Mouse (Mus musculus) bone marrow macrophage, adult 2 months (primary cell): Measurements from ENCODE around the gene Dnase1l2. TPM values are rescaled to one million over a fixed set of nuclear protein-coding genes. Genes with fewer than 3 reads are reported as not detected.

Experiments used
- H3K27ac ChIP-seq: 2 replicates; pipeline ENCODE4 v1.5.1; 2012; ENCODE audit warnings: low read depth, low read length; ENCODE audit not compliant: insufficient read depth
- H3K4me1 ChIP-seq: 2 replicates; pipeline ENCODE4 v1.6.1; 2012; ENCODE audit warnings: low read length; ENCODE audit not compliant: control insufficient read depth, insufficient read depth
- H3K4me3 ChIP-seq: 2 replicates; pipeline ENCODE4 v1.5.1; 2012; ENCODE audit warnings: mild to moderate bottlenecking, low read length, moderate library complexity; ENCODE audit not compliant: insufficient read depth
- CTCF ChIP-seq: IDR thresholded peaks from 2 replicates; pipeline ENCODE4 v1.5.1; 2012; ENCODE audit warnings: low read depth, mild to moderate bottlenecking, low read length, moderate library complexity
- POLR2A ChIP-seq: IDR thresholded peaks from 2 replicates; pipeline ENCODE4 v1.6.1; 2012; ENCODE audit warnings: mild to moderate bottlenecking, low read depth, low read length, borderline replicate concordance
- polyA plus RNA-seq: library from polyadenylated mRNA; stranded (reverse); fragments of >200 nt; gene quantifications from 2 replicates; pipeline ENCODE4 v1.2.4, GENCODE M21; 2012; ENCODE audit not compliant: missing spikeins, insufficient read depth, insufficient read length

Gene Dnase1l2
- polyA plus RNA-seq, 1 experiment: 3.3 TPM

GRCm38 (mm10) chr17:24472512-24472911, 29.6 kb upstream of the Dnase1l2 start:
- H3K4me3 ChIP-seq: no peak overlapping the region
- no peak overlapping the region for H3K27ac ChIP-seq
- TF ChIP-seq CTCF (no peak), POLR2A (no peak)
- H3K4me1 ChIP-seq: peaks cover 15% of the 10 kb centered on the region

DNA sequence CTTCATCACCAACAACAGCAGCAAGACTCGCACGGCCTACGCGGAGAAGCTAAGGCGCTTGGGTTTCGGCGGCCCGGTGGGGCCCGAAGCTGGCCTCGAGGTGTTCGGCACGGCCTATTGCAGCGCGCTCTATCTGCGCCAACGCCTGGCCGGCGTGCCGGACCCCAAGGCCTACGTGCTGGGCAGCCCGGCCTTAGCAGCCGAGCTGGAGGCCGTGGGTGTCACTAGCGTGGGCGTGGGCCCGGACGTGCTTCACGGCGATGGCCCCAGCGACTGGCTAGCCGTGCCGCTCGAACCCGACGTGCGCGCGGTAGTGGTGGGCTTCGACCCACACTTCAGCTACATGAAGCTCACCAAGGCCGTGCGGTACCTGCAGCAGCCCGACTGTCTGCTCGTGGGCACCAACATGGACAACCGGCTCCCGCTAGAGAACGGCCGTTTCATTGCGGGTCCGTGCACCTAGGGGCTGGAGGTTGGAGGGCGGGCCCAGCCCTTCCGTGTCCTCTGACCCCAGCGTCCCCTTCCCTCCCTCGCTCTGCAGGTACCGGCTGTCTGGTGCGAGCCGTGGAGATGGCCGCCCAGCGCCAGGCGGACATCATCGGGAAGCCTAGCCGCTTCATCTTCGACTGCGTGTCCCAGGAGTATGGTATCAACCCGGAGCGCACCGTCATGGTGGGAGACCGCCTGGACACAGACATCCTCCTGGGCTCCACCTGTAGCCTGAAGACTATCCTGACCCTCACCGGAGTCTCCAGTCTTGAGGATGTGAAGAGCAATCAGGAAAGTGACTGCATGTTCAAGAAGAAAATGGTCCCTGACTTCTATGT, 28.0 kb upstream of the Dnase1l2 start:
- TF ChIP-seq CTCF (no peak), POLR2A (no peak)
- H3K4me3 ChIP-seq: peak overlapping the region; percentile 78

DNA sequence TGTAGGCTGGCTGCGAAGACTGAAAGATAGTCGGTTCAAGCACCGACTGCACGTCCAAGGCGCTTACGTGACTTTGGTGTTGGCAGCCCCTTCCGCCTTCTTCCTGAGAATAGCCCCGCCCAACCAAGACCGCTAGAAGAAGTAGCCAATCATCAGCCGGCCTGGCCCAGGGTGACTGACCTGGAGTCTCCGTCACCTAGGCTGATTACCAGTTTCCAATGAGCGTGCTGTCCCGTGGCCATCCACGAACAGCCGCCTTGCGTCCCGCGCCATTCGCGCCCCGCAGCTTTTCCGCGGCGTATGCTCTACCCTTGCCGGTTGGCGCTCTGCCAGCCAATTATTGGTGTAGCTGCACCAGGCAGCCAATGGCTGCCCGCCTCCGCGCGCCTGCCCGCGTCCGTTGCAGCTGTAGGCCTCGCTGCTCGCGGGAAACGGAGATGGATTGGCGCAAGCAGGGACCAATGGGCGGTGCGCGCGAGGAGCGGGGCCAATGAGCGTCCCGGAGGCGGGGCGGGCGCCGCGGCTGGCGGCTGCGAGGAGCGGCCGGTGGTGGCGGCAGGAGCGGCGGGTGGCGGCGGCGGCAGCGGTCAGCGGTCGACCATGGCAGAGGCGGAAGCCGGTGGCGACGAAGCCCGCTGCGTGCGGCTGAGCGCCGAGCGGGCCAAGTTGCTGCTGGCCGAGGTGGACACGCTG, 27.2 kb upstream of the Dnase1l2 start, which contains the start of the genes E4f1 and Pgp:
Gene E4f1 (minus strand): TSS at position 404 of the 693 bp plus-strand sequence.
Gene Pgp (plus strand): TSS at position 483 of the 693 bp plus-strand sequence.
- TF ChIP-seq POLR2A (no peak), CTCF (no peak)
- peaks cover 14% of the 10 kb centered on the region for H3K4me1 ChIP-seq
- peak within 1 kb of the TSS; percentile 69 for H3K27ac ChIP-seq
- H3K4me3 ChIP-seq: peak within 1 kb of the TSS; percentile 78

More for the DNA sequence above, 28.0 kb upstream of the Dnase1l2 start:
- Histone ChIP-seq H3K27ac (peak overlapping the region; percentile 22; the same call in 1 of the 2 replicates), H3K4me1 (peaks cover 14% of the 10 kb centered on the region)

DNA sequence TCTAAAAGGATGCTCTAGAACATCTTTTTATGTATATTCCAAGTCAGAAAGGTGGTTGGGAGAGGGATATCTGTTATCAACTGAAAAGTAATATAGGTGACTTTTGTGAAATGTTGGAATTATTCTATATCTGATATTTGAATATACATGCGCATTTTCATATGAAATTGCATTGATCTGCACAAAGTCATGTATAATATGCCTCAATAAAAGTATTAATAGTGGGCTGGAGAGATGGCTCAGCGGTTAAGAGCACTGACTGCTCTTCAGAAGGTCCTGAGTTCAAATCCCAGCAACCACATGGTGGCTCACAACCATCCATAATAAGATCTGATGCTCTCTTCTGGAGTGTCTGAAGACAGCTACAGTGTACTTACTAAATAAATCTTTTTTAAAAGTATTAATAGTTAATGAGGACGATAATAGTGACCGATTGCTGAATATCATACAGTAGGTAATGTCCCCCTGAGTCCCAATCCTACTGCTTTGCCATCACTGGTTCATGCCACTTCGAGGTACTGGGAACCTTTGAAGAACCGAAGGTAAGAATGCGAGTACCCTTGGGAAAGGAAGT, 26.5 kb upstream of the Dnase1l2 start:
- Histone ChIP-seq H3K27ac (peak overlapping the region; percentile 69), H3K4me3 (peak overlapping the region; percentile 78), H3K4me1 (peaks cover 14% of the 10 kb centered on the region)
- no peak for TF ChIP-seq CTCF
- TF ChIP-seq POLR2A: no peak

GRCm38 (mm10) chr17:24468636-24469246, 25.8 kb upstream of the Dnase1l2 start:
- H3K27ac ChIP-seq: no peak overlapping the region
- no peak overlapping the region for H3K4me3 ChIP-seq
- no peak for TF ChIP-seq POLR2A
- no peak for TF ChIP-seq CTCF
- H3K4me1 ChIP-seq: peaks cover 14% of the 10 kb centered on the region

- no peak overlapping the region for H3K4me3 ChIP-seq
- H3K4me1 ChIP-seq: 0 out of 2 replicates have a peak, but pooled peaks cover 3% of the 10 kb centered on the region
- H3K27ac ChIP-seq: no peak overlapping the region
- no peak for TF ChIP-seq POLR2A
- TF ChIP-seq CTCF: no peak
Measured at GRCm38 (mm10) chr17:24463374-24464133, 20.6 kb upstream of the Dnase1l2 start.

- TF ChIP-seq CTCF: no peak
- TF ChIP-seq POLR2A: no peak
- Histone ChIP-seq H3K4me1 (0 out of 2 replicates have a peak, but pooled peaks cover 3% of the 10 kb centered on the region), H3K4me3 (no peak overlapping the region), H3K27ac (no peak overlapping the region)
Measured at GRCm38 (mm10) chr17:24462932-24463331, 20.0 kb upstream of the Dnase1l2 start.

GRCm38 (mm10) chr17:24461580-24461979, 18.7 kb upstream of the Dnase1l2 start:
- Histone ChIP-seq H3K4me1 (0 out of 2 replicates have a peak, but pooled peaks cover 3% of the 10 kb centered on the region), H3K27ac (no peak overlapping the region), H3K4me3 (no peak overlapping the region)
- no peak for TF ChIP-seq POLR2A
- TF ChIP-seq CTCF: no peak

DNA sequence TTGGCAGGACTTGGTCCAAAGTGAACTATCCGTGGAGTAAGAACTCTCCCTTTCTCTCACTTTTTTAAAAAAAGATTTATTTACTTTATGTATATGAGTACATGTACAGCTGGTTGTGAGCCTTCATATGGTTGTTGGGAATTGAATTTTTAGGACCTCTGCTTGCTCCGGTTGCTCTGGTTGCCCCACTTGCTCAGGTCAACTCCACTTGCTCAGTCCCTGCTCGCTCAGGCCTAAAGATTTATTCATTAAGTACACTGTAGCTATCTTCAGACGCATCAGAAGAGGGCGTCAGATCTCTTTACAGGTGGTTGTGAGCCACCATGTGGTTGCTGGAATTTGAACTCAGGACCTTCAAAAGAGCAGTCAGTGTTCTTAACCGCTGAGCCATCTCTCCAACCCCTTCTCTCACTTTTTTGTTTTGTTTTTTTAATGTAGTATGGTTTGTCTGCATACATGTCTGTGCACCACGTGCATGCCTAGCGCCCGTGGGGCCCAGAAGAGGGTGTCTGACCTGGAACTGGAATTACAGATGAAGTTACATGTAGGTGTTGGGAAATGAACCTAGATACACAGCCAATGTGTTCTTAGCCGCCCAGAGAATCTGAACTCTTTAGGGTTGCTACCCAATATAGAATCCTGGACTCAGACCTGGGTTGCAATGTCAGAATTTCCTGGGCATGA, 12.8 kb upstream of the Dnase1l2 start:
- Histone ChIP-seq H3K4me1 (peaks cover 17% of the 10 kb centered on the region), H3K4me3 (peak overlapping the region; percentile 19; the same call in 1 of the 2 replicates), H3K27ac (peak overlapping the region; percentile 19; the same call in 1 of the 2 replicates)
